Mouse (Mus musculus) large intestine, adult 2 months (tissue): ENCODE data around the gene Gtpbp1. TPM values are rescaled to one million over a fixed set of nuclear protein-coding genes. Genes with fewer than 3 reads are reported as not detected.
A peak's percentile ranks its signal among the peaks of the same experiment; 100 is the strongest.

Experiments
- DNase-seq: peaks from one replicate; pipeline ENCODE4 v3.0.0-alpha.2; 2012; ENCODE audit warnings: low read depth, low spot score
- WGBS: fragments of 180-500 bp; shearing (Covaris S2); methylation state at CpG from one replicate; pipeline ENCODE4 v1.1.7; 2018; 5-methylcytosine and 5-hydroxymethylcytosine counted together
- polyA plus RNA-seq: library from polyadenylated mRNA; depleted of rRNA; stranded (reverse); fragments of >200 nt; gene quantifications from 2 replicates; pipeline ENCODE4 v1.2.3, GENCODE M21; 2012

Gtpbp1 gene
- polyA plus RNA-seq, 1 experiment, result 28.8 TPM

- WGBS, result 36% methylated on average over 10 of the region's 10 CpGs
- DNase-seq, result peak; percentile 61
Observed at GRCm38 (mm10) chr15:79745312-79745711, 54.7 kb downstream of the Gtpbp1 start.

GRCm38 (mm10) chr15:79745883-79746282 lies 55.2 kb downstream of the Gtpbp1 start:
- WGBS, result 88% methylated on average over 5 of the region's 5 CpGs
- no peak for DNase-seq

GRCm38 (mm10) chr15:79747998-79748397 lies 57.4 kb downstream of the Gtpbp1 start:
- 95% methylated on average over 11 of the region's 11 CpGs for WGBS
- DNase-seq, result no peak

GRCm38 (mm10) chr15:79749162-79749561 lies 58.5 kb downstream of the Gtpbp1 start:
- 87% methylated on average over 7 of the region's 7 CpGs for WGBS
- no peak for DNase-seq

- 84% methylated on average over 8 of the region's 8 CpGs for WGBS
- no peak for DNase-seq
Observed at GRCm38 (mm10) chr15:79750266-79750665, 59.6 kb downstream of the Gtpbp1 start.

GRCm38 (mm10) chr15:79751772-79752171 lies 61.1 kb downstream of the Gtpbp1 start:
- 82% methylated on average over 17 of the region's 17 CpGs for WGBS

GRCm38 (mm10) chr15:79752742-79753419 lies 62.2 kb downstream of the Gtpbp1 start:
- peak; percentile 11 for DNase-seq
- WGBS, result 23% methylated on average over 11 of the region's 11 CpGs

More at GRCm38 (mm10) chr15:79751772-79752171, 61.1 kb downstream of the Gtpbp1 start:
- no peak for DNase-seq

- 97% methylated on average over 3 of the region's 3 CpGs for WGBS
- DNase-seq, result no peak
Observed at GRCm38 (mm10) chr15:79753420-79753752, 62.7 kb downstream of the Gtpbp1 start.

- DNase-seq, result no peak
- 72% methylated on average over 4 of the region's 4 CpGs for WGBS
Observed at GRCm38 (mm10) chr15:79753873-79754272, 63.2 kb downstream of the Gtpbp1 start.

GRCm38 (mm10) chr15:79755176-79755575 lies 64.5 kb downstream of the Gtpbp1 start:
- no peak for DNase-seq
- WGBS, result 72% methylated on average over 4 of the region's 4 CpGs

- WGBS, result 77% methylated on average over 8 of the region's 8 CpGs
Observed at GRCm38 (mm10) chr15:79755977-79756625, 65.5 kb downstream of the Gtpbp1 start.

GRCm38 (mm10) chr15:79757118-79757517 lies 66.5 kb downstream of the Gtpbp1 start:
- WGBS, result 94% methylated on average over 3 of the region's 3 CpGs
- no peak for DNase-seq

More at GRCm38 (mm10) chr15:79755977-79756625, 65.5 kb downstream of the Gtpbp1 start:
- no peak for DNase-seq

- DNase-seq, result no peak
Observed at GRCm38 (mm10) chr15:79760956-79761355, 70.3 kb downstream of the Gtpbp1 start.

GRCm38 (mm10) chr15:79763001-79763400 lies 72.4 kb downstream of the Gtpbp1 start:
- no peak for DNase-seq
- 87% methylated on average over 9 of the region's 9 CpGs for WGBS

More at GRCm38 (mm10) chr15:79760956-79761355, 70.3 kb downstream of the Gtpbp1 start:
- WGBS, result 91% methylated on average over 6 of the region's 6 CpGs

GRCm38 (mm10) chr15:79763601-79764246 lies 73.1 kb downstream of the Gtpbp1 start:
- DNase-seq, result no peak

GRCm38 (mm10) chr15:79764539-79765267 lies 74.1 kb downstream of the Gtpbp1 start:
- DNase-seq, result no peak

More at GRCm38 (mm10) chr15:79763601-79764246, 73.1 kb downstream of the Gtpbp1 start:
- 93% methylated on average over 7 of the region's 7 CpGs for WGBS

GRCm38 (mm10) chr15:79765361-79765760 lies 74.7 kb downstream of the Gtpbp1 start:
- WGBS, result 18% methylated on average over 2 of the region's 2 CpGs
- DNase-seq, result peak; percentile 73

More at GRCm38 (mm10) chr15:79764539-79765267, 74.1 kb downstream of the Gtpbp1 start:
- WGBS, result 79% methylated on average over 11 of the region's 11 CpGs

- 80% methylated on average over 10 of the region's 10 CpGs for WGBS
- no peak for DNase-seq
Observed at GRCm38 (mm10) chr15:79766168-79766567, 75.5 kb downstream of the Gtpbp1 start.

- DNase-seq, result no peak
- 79% methylated on average over 10 of the region's 10 CpGs for WGBS
Observed at GRCm38 (mm10) chr15:79766586-79767071, 76.0 kb downstream of the Gtpbp1 start.
